Mouse (Mus musculus): ENCODE data around the gene Gm28035.

The Gm28035 gene

GRCm38 (mm10) chr2:30238906-30239465 lies 1.4 kb upstream of the Gm28035 start:
- no peak for DNase-seq (ENCODE audit: low spot score)

GRCm38 (mm10) chr2:30239777-30240176 lies 590 bp upstream of the Gm28035 start:
- no peak for DNase-seq (ENCODE audit: low spot score)

DNA sequence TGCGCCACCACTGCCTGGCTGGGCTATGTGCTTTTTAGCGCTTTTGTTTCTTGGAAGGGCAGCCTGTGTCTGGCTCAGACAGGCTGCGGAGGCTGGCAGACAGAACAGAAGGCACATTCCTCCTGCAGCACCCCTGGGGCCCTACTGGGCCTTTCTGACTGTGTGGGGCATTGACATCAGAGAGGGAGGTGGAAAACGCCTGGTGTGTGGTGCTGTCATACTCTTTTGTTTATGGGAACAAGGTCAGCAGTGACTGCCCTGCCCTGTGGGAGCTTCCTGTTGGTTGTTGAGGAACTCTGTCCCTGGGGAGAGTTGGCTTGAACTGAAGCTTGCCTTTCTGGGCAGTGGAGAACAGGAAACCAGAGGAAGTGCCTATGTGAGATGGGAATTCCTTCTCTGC lies 2.1 kb downstream of the Gm28035 start:
- no peak for DNase-seq (ENCODE audit: low spot score)

DNA sequence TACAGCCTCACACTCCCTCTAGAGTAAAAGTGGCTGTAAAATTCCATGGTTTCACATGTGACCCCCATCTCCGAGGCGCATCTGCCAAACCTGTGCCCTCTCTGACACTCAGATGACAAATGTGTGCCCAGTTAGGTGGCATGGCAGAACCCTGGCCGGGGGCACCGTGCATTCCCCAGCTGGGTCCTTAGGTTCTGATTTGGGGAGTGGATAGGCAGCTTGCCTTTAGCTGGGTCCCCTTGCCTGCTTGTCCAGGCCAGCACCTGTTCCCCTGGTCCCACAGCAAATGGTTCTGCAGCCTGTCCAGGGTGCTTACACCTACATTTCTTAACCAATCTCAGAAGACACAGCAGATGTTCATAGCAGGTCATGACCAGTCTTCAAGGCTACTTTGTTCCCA lies 3.0 kb downstream of the Gm28035 start:
- no peak for DNase-seq (ENCODE audit: low spot score)

- DNase-seq (ENCODE audit: low spot score), result no peak
Measured at GRCm38 (mm10) chr2:30244595-30245178, 4.3 kb downstream of the Gm28035 start.

DNA sequence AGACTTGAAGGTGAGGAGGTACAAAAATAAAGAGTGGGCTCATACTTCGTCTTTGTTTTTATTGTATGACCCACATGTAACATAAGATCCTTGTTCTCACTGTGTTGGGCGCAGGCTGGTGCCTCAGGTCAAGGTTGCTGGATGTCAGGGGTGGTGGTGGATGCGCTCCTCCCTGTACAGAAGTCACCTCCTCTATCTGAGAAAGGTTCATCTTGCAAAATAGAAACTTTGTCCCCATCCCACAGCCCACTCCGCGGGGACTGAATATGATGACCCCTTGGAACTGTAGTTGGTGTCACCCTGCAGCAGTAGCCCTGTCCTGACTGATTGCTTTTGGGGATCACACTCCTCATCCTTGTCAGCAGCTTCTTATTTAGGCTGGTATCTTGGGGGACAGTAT lies 6.7 kb downstream of the Gm28035 start:
- DNase-seq (ENCODE audit: low spot score), result no peak

DNA sequence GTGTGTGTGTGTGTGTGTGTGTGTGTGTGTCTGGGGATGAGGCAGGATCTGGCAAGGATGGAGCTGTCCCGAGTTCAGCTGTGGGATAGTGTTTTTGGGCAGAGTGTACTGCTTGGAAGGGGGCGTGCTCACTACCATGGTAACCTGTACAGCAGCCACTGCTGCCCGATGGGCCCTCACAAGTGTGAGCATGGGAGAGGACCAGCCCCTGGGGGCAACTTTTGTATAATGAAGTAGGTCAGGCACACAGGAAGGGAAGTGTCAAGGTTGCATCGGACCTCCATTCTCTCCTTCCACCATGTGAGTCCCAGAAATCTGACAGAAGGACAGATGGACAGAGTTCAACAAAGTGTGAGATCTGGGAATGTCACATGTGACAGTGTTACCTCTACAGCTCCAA lies 7.3 kb downstream of the Gm28035 start:
- DNase-seq (ENCODE audit: low spot score), result no peak

DNA sequence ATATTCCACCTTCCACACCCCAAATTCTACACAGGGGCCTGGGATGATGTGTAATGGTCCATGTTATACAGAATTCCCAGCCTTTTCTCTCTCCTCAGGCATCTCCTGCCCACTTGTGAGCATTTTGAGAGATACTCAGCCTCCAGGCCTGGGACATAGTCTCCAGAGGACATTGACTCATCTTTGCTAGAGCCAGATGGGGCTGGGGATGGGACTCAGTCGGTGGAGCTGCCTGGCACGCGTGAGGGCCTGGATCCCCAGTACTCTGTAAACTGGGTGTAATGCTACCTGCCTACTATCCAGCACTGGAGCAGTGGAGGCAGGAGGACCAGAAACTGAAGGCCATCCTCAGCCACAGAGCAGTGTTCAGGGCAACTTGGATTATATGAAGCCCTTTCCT lies 8.8 kb downstream of the Gm28035 start:
- DNase-seq (ENCODE audit: low spot score), result no peak

DNA sequence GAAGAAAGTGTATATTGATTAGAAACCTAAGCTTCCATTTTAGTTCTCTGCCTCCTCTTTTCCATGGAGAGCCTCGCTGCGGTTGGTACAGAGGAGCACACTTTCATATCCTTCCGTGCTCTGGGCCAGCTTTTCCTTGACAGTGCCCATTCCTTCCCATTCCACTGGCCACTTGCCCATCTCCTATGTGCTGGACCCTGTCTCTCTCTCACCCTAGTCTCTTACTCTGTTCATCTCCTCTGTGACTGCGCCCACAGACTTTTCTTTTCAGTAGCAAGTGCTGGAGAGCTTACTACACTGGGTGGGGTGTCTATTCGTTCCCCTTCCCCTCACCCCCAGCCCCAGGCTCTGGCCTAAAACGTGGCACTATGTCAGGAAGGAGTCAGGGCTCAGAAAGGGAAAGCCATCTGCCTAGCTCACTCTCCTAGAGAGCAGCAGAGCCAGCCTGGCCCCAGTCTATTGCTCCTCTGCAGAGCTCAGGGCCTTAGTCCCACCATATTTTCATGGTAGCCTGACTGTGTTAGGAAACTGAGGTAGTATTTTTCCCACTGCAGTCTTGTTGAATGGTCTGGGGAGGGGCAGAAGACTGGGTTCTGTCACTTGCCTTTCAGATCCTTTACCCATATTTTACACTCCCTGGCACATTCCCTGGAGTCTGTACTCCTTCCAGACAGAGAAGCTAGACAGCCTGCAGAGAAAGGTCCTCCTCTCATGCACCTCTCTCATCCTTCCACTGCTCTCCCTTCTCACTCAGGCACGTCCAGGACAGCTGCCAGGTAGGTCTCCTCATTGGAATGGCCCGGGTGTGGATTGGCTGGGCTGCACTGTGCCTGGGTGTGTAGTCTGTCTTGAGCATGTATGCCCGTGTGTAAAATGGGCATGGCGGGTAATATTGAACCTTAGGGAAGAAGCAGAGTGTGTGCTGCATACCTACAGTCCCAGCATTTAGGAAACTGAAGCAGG lies 10.1 kb downstream of the Gm28035 start:
- no peak for DNase-seq (ENCODE audit: low spot score)

- no peak for DNase-seq (ENCODE audit: low spot score)
Measured at GRCm38 (mm10) chr2:30251417-30252104, 11.2 kb downstream of the Gm28035 start.

GRCm38 (mm10) chr2:30252521-30252920 lies 12.2 kb downstream of the Gm28035 start:
- DNase-seq (ENCODE audit: low spot score), result no peak

DNA sequence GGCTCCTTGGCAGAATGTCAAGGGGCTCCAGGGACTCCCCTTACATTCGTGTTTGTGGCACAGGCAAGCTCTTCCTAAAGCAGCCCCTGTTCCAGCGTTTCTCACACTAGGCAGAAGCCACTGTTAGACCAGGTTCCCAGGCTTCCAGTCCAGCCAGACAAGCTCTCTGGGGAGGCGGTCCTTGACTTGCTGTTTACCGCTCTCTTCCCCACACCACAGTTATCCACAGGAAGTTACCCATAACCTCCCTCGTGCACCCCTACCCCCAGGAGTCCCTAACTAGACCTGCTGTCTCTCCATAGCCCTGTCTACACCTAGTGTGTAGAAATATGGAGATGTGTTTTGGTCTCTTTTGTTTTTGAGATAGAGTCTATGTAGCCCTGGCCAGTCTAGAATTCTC lies 13.4 kb downstream of the Gm28035 start:
- no peak for DNase-seq (ENCODE audit: low spot score)

DNA sequence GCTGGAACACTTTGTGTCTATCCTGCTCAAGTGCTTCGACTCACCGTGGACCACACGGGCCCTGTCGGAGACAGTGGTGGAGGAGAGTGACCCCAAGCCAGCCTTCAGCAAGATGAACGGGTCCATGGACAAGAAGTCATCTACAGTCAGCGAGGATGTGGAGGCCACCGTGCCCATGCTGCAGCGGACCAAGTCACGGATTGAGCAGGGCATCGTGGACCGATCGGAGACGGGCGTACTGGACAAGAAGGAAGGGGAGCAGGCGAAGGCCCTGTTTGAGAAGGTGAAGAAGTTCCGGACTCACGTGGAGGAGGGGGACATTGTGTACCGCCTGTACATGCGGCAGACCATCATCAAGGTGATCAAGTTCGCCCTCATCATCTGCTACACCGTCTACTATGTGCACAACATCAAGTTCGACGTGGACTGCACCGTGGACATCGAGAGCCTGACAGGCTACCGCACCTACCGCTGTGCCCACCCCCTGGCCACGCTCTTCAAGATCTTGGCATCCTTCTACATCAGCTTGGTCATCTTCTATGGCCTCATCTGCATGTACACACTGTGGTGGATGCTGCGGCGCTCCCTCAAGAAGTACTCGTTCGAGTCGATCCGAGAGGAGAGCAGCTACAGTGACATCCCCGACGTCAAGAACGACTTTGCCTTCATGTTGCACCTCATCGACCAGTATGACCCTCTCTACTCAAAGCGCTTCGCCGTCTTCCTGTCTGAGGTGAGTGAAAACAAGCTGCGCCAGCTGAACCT lies 15.4 kb downstream of the Gm28035 start:
- DNase-seq (ENCODE audit: low spot score), result no peak

- DNase-seq (ENCODE audit: low spot score), result no peak
Measured at GRCm38 (mm10) chr2:30256616-30257350, 16.4 kb downstream of the Gm28035 start.

DNA sequence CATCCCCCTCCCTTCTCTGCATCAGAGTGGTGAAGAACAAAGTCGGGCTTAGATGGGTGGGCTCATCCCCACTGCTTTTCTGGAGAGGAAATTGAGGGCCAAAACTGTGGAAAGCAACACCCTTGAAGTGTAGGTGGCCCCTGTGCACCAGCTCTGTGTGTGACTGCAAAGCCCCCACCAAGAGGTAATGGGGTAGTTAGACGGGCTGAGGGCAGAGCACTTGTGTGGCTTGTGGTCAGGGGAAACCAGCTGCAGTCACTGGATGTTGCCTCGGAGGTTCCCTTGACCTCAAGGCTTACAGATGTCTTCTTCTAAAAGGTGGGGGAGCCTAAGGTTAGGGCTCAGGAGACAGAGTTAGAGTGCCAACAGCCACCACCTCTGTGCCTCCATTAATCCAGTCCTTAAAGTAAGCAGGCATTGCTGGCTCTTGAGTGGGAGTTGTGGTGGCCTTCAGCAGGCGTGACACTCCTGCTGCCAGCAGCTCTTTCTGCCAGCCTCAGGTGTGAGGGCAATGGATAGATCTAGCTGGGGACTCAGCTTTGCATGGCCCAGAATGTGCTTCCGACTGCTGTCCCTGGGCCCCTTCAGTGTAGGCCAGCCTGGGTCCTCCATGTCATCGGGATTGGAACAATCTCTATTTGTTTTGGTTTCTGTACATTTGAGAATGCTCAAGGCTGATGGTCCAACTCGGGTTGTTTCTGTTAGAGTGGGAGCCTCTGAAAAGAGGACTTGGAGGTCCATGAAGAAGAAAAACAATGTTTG lies 17.5 kb downstream of the Gm28035 start:
- no peak for DNase-seq (ENCODE audit: low spot score)

- no peak for DNase-seq (ENCODE audit: low spot score)
Measured at GRCm38 (mm10) chr2:30258600-30258999, 18.2 kb downstream of the Gm28035 start.

- DNase-seq (ENCODE audit: low spot score), result no peak
Measured at GRCm38 (mm10) chr2:30259131-30260064, 19.0 kb downstream of the Gm28035 start.

GRCm38 (mm10) chr2:30261064-30261736 lies 20.8 kb downstream of the Gm28035 start:
- no peak for DNase-seq (ENCODE audit: low spot score)
